Mouse (Mus musculus) spleen, adult 12 weeks (tissue): ENCODE measurements around the gene Cbx4.

Source experiments
- DNase-seq: peaks from one replicate; pipeline ENCODE4 v3.0.0; 2022; ENCODE audit warnings: low spot score

The Cbx4 gene

GRCm38 (mm10) chr11:119056301-119057211 is 29.5 kb downstream of the Cbx4 start:
- no peak for DNase-seq

DNA sequence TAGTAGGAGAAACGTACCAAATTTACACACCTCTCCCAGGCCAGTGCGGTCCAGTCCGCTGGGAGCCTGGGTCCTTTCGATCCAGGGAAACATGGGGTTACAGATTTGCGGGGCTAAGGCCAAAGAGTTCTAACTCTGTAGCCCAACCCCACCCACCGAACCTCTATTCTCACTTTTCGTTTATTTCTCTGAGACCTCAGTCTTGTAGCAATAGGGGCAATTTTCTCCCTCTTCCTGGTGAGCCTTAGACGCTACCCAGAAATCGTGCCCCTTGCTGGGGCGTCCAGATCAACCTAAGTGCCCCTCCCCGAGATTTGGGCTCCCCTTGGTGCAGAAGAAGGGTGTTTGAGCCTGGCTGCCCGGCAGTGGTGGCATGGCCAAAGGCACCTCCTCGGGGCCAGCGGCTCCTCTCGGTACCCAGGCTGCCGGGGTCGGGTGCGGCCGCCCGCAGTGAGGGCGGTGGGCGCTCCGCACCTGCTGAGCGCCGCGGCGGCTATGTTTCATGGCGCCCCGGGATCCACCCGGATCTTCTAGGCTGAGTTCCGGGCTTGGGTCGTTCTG is 30.4 kb downstream of the Cbx4 start:
- DNase-seq: no peak

GRCm38 (mm10) chr11:119054351-119055345 is 31.4 kb downstream of the Cbx4 start:
- DNase-seq: no peak

- no peak for DNase-seq
Measured at GRCm38 (mm10) chr11:119053738-119054350, 32.2 kb downstream of the Cbx4 start.

GRCm38 (mm10) chr11:119053257-119053670 is 32.8 kb downstream of the Cbx4 start:
- peak; percentile 52 for DNase-seq

- no peak for DNase-seq
Measured at GRCm38 (mm10) chr11:119052661-119053256, 33.3 kb downstream of the Cbx4 start.

DNA sequence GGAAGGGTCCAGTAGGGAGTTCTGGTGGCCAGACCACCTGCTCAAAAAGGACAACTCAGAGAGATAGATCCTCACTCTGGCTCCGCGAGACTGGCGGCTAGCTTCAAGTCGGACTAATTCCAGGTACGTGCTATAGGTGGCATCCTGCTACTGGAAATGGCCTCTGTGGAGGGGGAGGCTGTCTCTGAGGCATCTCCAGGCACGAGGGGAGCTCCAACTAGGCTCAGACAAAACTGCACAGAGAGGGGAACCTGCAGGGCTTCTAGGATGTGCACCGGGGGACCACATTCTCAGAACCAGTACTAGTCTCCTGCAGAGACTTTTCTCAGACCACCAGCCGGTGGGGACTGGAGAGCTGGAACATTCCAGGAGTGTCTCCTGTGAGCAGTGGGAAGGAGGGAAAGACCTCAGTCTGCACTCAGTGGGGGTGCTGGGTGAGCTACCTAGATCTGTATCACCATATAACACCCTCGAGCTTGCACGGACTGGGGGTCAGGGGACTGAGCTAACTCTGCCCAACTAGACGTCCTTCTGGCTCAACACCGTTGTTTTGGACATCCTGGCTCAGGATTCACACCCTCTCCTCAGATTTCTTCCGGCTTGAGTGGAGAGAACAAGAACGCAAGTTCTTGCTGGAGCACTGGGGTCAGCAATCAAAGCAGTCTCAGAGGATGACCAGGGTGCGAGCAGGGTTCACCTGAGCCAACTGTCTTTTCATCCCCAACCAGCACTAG is 33.9 kb downstream of the Cbx4 start:
- no peak for DNase-seq

GRCm38 (mm10) chr11:119051426-119051825 is 34.6 kb downstream of the Cbx4 start:
- no peak for DNase-seq

DNA sequence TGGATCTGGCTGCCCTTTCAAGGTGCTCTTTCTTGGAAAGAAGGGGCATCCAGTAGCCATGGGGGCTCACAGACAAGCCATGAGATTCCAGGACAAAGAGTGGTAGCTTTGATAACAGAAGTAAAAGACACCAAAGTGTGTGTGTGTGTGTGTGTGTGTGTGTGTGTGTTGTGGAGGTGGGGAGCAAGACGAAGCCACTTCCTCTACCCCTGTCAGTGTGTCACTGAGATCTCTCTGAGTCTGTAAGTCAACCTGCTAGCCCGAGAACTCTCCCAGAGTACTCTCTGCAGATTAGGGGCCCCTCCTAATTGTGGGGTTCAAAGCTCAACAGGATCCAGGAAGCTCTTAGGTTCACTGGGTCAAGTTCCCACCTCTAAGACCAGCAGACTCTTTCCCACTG is 35.7 kb downstream of the Cbx4 start:
- DNase-seq: no peak

DNA sequence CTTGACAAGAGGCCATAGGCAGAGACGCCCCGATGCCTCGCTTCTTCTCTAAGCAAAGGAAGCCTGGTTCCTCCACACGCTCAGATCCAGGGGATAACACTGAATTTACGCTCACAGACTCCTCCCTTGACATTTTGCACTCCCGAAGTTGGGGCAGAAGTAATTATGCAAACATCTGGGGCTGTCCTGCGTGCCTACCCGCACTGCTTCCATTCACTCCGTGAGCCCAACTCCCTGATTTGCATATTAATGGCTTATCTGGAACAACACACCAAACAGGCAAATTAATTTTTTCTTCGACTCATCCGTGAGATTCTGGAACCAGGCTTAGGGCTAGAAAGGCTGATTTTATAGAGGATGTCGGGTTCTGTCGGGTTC is 37.9 kb downstream of the Cbx4 start:
- no peak for DNase-seq

- DNase-seq: no peak
Measured at GRCm38 (mm10) chr11:119047261-119048132, 38.5 kb downstream of the Cbx4 start.

GRCm38 (mm10) chr11:119046601-119047245 is 39.3 kb downstream of the Cbx4 start:
- DNase-seq: no peak

DNA sequence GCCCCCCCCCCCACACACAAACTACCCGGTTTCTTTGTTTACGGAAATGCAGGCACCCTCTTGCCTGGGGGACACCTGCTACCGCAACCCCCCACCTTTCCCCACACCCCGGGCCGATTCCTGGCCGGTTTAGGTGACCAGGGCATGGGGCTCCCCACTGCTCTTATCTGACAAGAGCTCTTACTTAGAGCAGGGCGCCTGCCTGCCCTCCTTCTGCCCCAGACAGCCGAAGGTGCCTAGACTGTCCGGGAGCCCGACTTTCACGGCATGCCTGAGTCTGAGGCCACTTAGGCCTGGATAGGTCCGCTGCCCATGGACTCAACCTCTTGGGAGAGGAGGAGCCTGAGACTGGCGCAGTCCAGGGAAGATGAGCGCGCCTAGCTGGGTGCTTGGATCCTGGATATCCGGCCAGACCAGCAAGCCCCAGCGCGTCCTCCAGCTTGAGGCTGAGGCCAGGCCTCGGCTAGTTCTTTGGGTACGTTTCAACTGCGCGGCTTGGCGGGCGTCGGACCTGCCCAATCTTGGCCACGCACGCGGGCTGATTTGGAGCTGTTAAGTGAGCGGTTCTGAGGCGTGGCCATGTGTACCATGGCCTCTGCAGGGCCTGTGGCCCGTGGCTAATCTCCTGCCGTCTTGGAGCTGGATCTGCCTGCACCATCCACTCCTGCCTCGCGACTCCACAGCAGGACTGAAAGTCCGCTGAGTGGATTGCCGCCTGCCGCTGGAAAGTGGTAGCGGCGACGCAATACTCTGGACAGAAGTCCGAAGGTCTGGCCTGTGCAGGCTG is 41.3 kb downstream of the Cbx4 start:
- DNase-seq: no peak

GRCm38 (mm10) chr11:119043761-119044550 is 42.1 kb downstream of the Cbx4 start:
- DNase-seq: no peak

GRCm38 (mm10) chr11:119043273-119043540 is 42.8 kb downstream of the Cbx4 start:
- no peak for DNase-seq

DNA sequence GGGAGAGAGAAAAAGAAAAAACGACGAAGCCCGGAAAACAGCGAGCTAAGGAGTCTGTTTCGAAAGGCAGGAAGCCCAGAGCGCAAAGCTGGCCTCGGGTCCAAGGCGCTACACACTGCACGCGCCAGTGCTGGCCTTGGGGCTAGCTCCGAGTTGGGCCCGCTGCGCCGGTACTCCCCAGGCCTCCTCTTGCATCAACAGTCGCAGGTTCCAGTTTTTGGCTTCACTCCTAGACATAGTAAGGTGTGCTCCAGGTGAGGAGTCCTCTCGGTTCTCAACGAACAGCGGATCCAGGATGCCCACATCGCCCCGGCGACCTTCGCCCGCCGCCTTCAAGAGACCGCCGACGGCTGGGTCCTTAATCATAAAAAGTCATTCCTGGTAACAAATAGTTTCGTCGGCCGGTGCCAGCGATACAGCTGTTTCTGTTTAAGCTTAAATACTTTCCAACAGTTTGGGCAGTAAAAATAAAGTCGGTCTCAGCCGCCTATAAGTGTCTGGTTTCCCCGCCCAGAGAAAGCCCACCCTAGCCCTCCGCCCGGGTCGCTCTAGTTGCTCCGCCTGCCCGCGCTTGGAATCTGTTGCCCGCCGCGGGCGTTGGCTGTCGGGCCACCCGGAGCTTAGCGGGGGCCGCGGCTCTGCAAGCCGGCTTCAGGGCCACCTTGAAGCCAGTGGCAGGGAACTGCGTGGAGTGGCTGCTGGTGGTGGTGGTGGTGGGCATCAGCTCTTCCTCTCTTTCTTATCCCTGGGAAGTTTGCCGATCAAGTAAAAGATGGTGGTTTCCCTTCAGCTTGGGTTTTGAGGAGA is 43.4 kb downstream of the Cbx4 start:
- DNase-seq: no peak
